Mouse (Mus musculus) liver, embryonic 14.5 days (tissue): ENCODE measurements around the gene Gjd3.

Source experiments
- CTCF ChIP-seq: IDR thresholded peaks from 2 replicates; pipeline ENCODE4 v1.5.1; 2016; ENCODE audit warnings: antibody characterized with exemption, low read depth, control low read depth
- EP300 ChIP-seq: IDR thresholded peaks from 2 replicates; pipeline ENCODE4 v1.6.1; 2016; ENCODE audit warnings: antibody characterized with exemption, low read depth

DNA sequence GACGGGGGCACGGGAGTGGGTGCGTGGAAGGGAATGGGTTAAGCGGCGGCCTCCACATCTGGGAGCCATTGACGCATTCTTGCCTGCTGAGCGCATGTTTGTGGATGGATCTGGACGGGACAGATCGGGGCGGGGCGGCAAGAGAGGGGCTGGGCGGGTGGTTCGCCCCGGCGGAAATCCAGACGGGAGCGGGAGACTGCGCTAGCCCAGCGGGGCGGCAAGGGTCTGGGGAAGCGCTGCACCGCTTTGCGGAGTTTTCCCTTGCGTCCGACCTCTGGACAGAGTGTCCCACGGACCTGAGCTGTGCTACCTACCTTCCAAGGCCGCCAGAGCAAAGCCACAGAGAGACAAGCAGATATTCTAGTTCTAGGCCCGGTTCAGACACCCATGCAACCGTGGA is 46.6 kb downstream of the Gjd3 start:
- TF ChIP-seq EP300: no peak
- no peak for TF ChIP-seq CTCF
